Mouse (Mus musculus): ENCODE measurements at regions not wholly inside any gene's neighbourhood (a gene's known extent, or its start where the extent isn't known, plus 50 kb on each side); places are given as distances from the start of the nearest gene placed in this dataset.

DNA sequence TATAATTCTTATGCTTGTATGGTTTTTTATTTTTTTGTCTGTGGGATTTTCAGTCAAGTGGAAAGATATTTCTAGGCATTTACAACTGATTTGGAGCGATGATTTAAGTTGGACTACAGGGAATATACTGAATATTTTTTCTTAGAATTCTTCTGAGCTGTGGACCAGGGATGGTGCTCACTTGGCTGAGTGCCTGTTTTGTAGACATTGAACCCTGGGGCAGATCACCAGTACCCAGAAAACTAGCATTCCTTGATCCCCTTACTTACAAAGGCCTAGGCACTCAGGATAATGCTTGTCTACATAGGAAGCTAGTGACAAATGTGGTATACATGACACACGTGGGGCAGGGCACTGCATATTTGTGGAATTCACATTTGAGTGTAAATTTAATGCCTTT is 624.6 kb downstream of the Inhba start:
- no peaks in the 10 kb centered on the region for H3K9me3 ChIP-seq (replicated peaks; ENCODE audit: control insufficient read depth, insufficient read depth, low read length, poor library complexity, severe bottlenecking)
- no peaks in the 10 kb centered on the region for H3K27me3 ChIP-seq (ENCODE audit: control insufficient read depth, insufficient read depth, low read length, poor library complexity, severe bottlenecking)
- no peak for TF ChIP-seq CTCF (IDR thresholded peaks at IDR 0.05; ENCODE audit: low read depth, low read length)
- TF ChIP-seq EP300 (IDR thresholded peaks at IDR 0.05; ENCODE audit: insufficient read depth, low read depth, low read length): no peak
- H3K9ac ChIP-seq (ENCODE audit: low read depth, poor library complexity, severe bottlenecking): no peak overlapping the region
- H3K4me1 ChIP-seq (ENCODE audit: control insufficient read depth, insufficient read depth, low read length): no peaks in the 10 kb centered on the region
- no peaks in the 10 kb centered on the region for H3K36me3 ChIP-seq (ENCODE audit: control insufficient read depth, insufficient read depth, low read length, poor library complexity, severe bottlenecking)
- no peak overlapping the region for H3K27ac ChIP-seq (ENCODE audit: insufficient read depth, low read length)
- no peak overlapping the region for H3K4me3 ChIP-seq (ENCODE audit: low read depth, low read length)

DNA sequence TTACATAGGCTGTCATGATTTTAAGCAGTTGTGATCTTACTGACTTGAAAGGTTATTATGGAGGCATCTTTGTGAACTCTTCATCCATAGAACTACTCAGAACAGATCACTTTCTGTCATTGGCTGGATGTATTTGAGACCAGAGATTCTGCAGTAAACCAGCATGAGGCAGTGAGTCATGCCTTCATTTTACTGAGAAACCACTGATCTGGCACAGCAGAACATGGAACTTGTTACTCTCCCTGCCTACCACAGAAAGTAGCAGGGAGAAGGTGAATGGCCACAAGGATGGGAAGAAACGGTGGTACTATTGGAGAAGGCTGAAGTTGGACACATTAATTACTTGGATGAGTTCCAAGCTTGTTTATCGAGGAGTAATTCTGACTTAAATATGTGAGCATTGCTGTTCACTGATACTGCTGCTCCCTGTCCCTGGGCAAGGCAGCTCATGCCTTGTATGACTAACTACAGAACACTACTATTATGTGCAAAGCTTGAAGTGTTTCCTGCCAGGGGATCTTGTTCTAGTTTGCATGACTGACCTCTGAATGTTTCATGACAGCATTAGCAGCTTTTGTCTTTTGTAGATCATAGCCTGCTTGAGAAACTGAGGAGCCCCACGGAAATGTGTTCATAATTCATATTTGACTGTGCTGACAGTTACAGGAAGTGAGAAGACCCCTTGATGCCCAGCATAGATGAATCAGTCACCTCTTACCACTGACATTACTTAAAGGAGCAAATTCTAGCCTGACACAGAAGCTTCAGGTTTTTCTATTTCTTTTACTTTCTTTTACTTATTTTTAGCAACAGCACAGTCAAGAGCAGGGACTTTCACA is 630.2 kb downstream of the Inhba start:
- H3K9me3 ChIP-seq (replicated peaks; ENCODE audit: control insufficient read depth, insufficient read depth, low read length, poor library complexity, severe bottlenecking): no peaks in the 10 kb centered on the region
- H3K9ac ChIP-seq (ENCODE audit: low read depth, poor library complexity, severe bottlenecking): no peak overlapping the region
- H3K36me3 ChIP-seq (ENCODE audit: control insufficient read depth, insufficient read depth, low read length, poor library complexity, severe bottlenecking): no peaks in the 10 kb centered on the region
- no peaks in the 10 kb centered on the region for H3K4me1 ChIP-seq (ENCODE audit: control insufficient read depth, insufficient read depth, low read length)
- TF ChIP-seq POLR2A (IDR thresholded peaks at IDR 0.05; ENCODE audit: insufficient read depth, low read length): no peak
- no peak for TF ChIP-seq EP300 (IDR thresholded peaks at IDR 0.05; ENCODE audit: insufficient read depth, low read depth, low read length)
- TF ChIP-seq CTCF (IDR thresholded peaks at IDR 0.05; ENCODE audit: low read depth, low read length): no peak
- H3K27me3 ChIP-seq (ENCODE audit: control insufficient read depth, insufficient read depth, low read length, poor library complexity, severe bottlenecking): no peaks in the 10 kb centered on the region
- H3K27ac ChIP-seq (ENCODE audit: insufficient read depth, low read length): no peak overlapping the region
- H3K4me3 ChIP-seq (ENCODE audit: low read depth, low read length): no peak overlapping the region

DNA sequence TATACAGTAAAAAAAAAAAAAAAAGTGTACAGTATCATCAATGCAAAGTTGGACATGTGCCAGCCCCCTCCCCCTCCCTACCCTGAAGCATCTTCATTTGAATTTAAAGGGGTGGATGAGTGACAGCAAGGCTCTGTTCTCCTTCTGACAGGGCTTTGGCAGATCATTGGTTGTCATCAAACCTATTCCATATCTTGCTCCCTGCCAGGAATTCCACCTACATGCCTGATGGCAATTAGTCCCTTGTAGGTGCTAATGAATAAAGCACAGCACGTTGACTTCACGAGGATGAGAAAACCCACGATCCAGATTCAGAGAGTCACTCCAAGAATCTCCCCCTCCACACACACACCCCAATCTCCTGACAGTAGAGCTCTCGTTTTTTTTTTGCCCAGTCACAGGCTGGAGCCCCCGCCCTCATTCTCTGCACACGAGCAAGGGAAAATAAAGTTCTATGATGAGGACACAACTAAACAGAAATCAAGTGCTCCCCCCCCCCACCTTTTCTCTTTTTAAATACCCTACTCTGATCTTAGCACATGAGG is 630.9 kb downstream of the Inhba start:
- H3K27ac ChIP-seq (ENCODE audit: insufficient read depth, low read length): no peak overlapping the region
- H3K9ac ChIP-seq (ENCODE audit: low read depth, poor library complexity, severe bottlenecking): no peak overlapping the region
- H3K9me3 ChIP-seq (replicated peaks; ENCODE audit: control insufficient read depth, insufficient read depth, low read length, poor library complexity, severe bottlenecking): no peaks in the 10 kb centered on the region
- no peaks in the 10 kb centered on the region for H3K27me3 ChIP-seq (ENCODE audit: control insufficient read depth, insufficient read depth, low read length, poor library complexity, severe bottlenecking)
- no peaks in the 10 kb centered on the region for H3K36me3 ChIP-seq (ENCODE audit: control insufficient read depth, insufficient read depth, low read length, poor library complexity, severe bottlenecking)
- no peak for TF ChIP-seq EP300 (IDR thresholded peaks at IDR 0.05; ENCODE audit: insufficient read depth, low read depth, low read length)
- TF ChIP-seq CTCF (IDR thresholded peaks at IDR 0.05; ENCODE audit: low read depth, low read length): no peak
- no peak for TF ChIP-seq POLR2A (IDR thresholded peaks at IDR 0.05; ENCODE audit: insufficient read depth, low read length)
- no peaks in the 10 kb centered on the region for H3K4me1 ChIP-seq (ENCODE audit: control insufficient read depth, insufficient read depth, low read length)
- H3K4me3 ChIP-seq (ENCODE audit: low read depth, low read length): no peak overlapping the region

DNA sequence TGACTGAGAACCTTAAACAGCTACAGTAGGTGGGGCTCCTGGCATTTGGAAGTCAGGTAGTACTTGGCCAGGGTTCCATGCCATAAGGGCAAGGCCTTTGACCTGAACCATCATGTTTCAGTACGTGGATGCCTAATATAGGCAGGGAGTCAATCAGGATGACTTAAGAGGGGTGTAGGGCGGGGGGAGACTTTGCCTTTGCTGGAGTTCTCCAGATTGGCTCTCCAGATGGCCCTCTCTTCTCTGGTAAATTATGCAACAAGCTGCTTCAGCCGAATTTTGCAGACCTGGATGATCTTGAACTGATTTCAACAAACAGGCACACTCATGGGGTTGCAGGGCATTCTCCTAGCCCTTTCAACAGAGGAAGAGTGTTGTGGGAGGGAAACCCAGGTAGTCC is 633.7 kb downstream of the Inhba start:
- TF ChIP-seq POLR2A (IDR thresholded peaks at IDR 0.05; ENCODE audit: insufficient read depth, low read length) (no peak), EP300 (IDR thresholded peaks at IDR 0.05; ENCODE audit: insufficient read depth, low read depth, low read length) (no peak), CTCF (IDR thresholded peaks at IDR 0.05; ENCODE audit: low read depth, low read length) (no peak)

DNA sequence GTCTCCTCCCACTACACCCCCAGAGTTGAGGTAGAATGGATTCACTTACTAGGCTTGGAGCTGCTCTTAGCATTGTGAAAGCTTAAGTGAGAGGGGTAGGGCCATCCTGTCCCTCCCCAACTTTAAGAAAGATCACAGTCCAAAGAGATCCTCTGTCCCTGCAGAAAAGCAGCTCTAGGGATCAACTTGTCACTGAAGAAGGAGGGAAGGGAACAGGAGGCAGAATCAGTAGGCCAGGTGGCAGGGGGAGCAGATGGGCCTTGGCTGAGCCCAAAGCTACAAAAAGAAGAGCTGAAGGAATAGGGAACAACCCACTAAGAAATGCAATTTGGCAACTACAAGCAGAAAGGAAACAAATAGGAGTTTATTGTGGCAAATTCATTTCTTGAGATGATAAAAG is 634.4 kb downstream of the Inhba start:
- Histone ChIP-seq H3K4me3 (ENCODE audit: low read depth, low read length) (no peak overlapping the region), H3K9ac (ENCODE audit: low read depth, poor library complexity, severe bottlenecking) (no peak overlapping the region), H3K4me1 (ENCODE audit: control insufficient read depth, insufficient read depth, low read length) (no peaks in the 10 kb centered on the region), H3K27me3 (ENCODE audit: control insufficient read depth, insufficient read depth, low read length, poor library complexity, severe bottlenecking) (no peaks in the 10 kb centered on the region), H3K9me3 (replicated peaks; ENCODE audit: control insufficient read depth, insufficient read depth, low read length, poor library complexity, severe bottlenecking) (no peaks in the 10 kb centered on the region), H3K27ac (ENCODE audit: insufficient read depth, low read length) (no peak overlapping the region), H3K36me3 (ENCODE audit: control insufficient read depth, insufficient read depth, low read length, poor library complexity, severe bottlenecking) (no peaks in the 10 kb centered on the region)
- TF ChIP-seq CTCF (IDR thresholded peaks at IDR 0.05; ENCODE audit: low read depth, low read length): no peak
- no peak for TF ChIP-seq POLR2A (IDR thresholded peaks at IDR 0.05; ENCODE audit: insufficient read depth, low read length)
- TF ChIP-seq EP300 (IDR thresholded peaks at IDR 0.05; ENCODE audit: insufficient read depth, low read depth, low read length): no peak

More for the DNA sequence above, 633.7 kb downstream of the Inhba start:
- Histone ChIP-seq H3K4me3 (ENCODE audit: low read depth, low read length) (no peak overlapping the region), H3K4me1 (ENCODE audit: control insufficient read depth, insufficient read depth, low read length) (no peaks in the 10 kb centered on the region), H3K36me3 (ENCODE audit: control insufficient read depth, insufficient read depth, low read length, poor library complexity, severe bottlenecking) (no peaks in the 10 kb centered on the region), H3K9ac (ENCODE audit: low read depth, poor library complexity, severe bottlenecking) (no peak overlapping the region), H3K9me3 (replicated peaks; ENCODE audit: control insufficient read depth, insufficient read depth, low read length, poor library complexity, severe bottlenecking) (no peaks in the 10 kb centered on the region), H3K27me3 (ENCODE audit: control insufficient read depth, insufficient read depth, low read length, poor library complexity, severe bottlenecking) (no peaks in the 10 kb centered on the region), H3K27ac (ENCODE audit: insufficient read depth, low read length) (no peak overlapping the region)

DNA sequence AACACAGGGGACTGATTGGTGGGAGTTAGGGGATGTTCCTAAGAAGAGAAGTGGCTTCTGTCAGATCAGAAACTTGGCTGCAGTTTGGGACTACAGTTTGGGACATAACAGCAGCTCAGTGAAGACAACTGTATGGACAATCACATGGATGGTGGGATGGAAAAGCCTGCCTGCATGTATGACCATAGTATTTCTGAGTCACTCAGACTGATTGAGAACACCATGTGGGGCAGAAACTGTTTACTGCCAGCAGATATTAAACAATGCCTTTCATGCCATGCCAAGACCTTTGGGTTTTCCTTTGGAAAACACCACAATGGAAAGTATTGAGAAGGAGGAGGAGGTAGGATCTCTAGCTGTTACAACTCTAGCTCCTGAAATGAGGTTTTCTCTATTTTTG is 635.0 kb downstream of the Inhba start:
- H3K4me1 ChIP-seq (ENCODE audit: control insufficient read depth, insufficient read depth, low read length): no peaks in the 10 kb centered on the region
- H3K27me3 ChIP-seq (ENCODE audit: control insufficient read depth, insufficient read depth, low read length, poor library complexity, severe bottlenecking): no peaks in the 10 kb centered on the region
- H3K9ac ChIP-seq (ENCODE audit: low read depth, poor library complexity, severe bottlenecking): no peak overlapping the region
- H3K36me3 ChIP-seq (ENCODE audit: control insufficient read depth, insufficient read depth, low read length, poor library complexity, severe bottlenecking): no peaks in the 10 kb centered on the region
- H3K27ac ChIP-seq (ENCODE audit: insufficient read depth, low read length): no peak overlapping the region
- no peak for TF ChIP-seq EP300 (IDR thresholded peaks at IDR 0.05; ENCODE audit: insufficient read depth, low read depth, low read length)
- no peak for TF ChIP-seq POLR2A (IDR thresholded peaks at IDR 0.05; ENCODE audit: insufficient read depth, low read length)
- no peak for TF ChIP-seq CTCF (IDR thresholded peaks at IDR 0.05; ENCODE audit: low read depth, low read length)
- H3K4me3 ChIP-seq (ENCODE audit: low read depth, low read length): no peak overlapping the region
- H3K9me3 ChIP-seq (replicated peaks; ENCODE audit: control insufficient read depth, insufficient read depth, low read length, poor library complexity, severe bottlenecking): no peaks in the 10 kb centered on the region
